Mouse (Mus musculus) C2C12 (cell line): ENCODE results near the gene Garem2.

ENCODE experiments used
- CEBPB ChIP-seq: IDR thresholded peaks from one replicate; pipeline ENCODE4 v1.6.1; 2011; ENCODE audit warnings: low read depth, mild to moderate bottlenecking, control low read depth, moderate library complexity
- CTCF ChIP-seq: IDR thresholded peaks from one replicate; pipeline ENCODE4 v1.5.1; 2011; ENCODE audit not compliant: control insufficient read depth, insufficient read depth, insufficient read length
- FOSL1 ChIP-seq: IDR thresholded peaks from one replicate; pipeline ENCODE4 v1.8.0; 2011; ENCODE audit warnings: mild to moderate bottlenecking, low read length; ENCODE audit not compliant: poor library complexity, insufficient read depth, severe bottlenecking
- MAX ChIP-seq: IDR thresholded peaks from one replicate; pipeline ENCODE4 v1.6.1; 2011; ENCODE audit warnings: mild to moderate bottlenecking, control low read depth
- MYOD1 ChIP-seq: IDR thresholded peaks from one replicate; pipeline ENCODE4 v1.6.1; 2011; ENCODE audit warnings: low read depth; ENCODE audit not compliant: control insufficient read depth, insufficient read length
- MYOG ChIP-seq: IDR thresholded peaks from one replicate; pipeline ENCODE4 v1.6.1; 2011; ENCODE audit not compliant: control insufficient read depth, insufficient read length; ENCODE audit errors: extremely low read depth
- USF1 ChIP-seq: IDR thresholded peaks from one replicate; pipeline ENCODE4 v1.6.1; 2011; ENCODE audit warnings: low read depth, mild to moderate bottlenecking, control low read depth, moderate library complexity

GRCm38 (mm10) chr5:30138193-30138592 is 33.2 kb downstream of the Garem2 start:
- TF ChIP-seq CTCF (no peak), MYOG (no peak), CEBPB (no peak), USF1 (no peak), MAX (no peak), MYOD1 (no peak), FOSL1 (no peak)
